Mouse (Mus musculus) mouse trophoblast stem cell (cell line): ENCODE measurements at regions not wholly inside any gene's neighbourhood (a gene's known extent, or its start where the extent isn't known, plus 50 kb on each side); places are given as distances from the start of the nearest gene placed in this dataset.

ENCODE experiments used
- in situ Hi-C, 2 experiments: fragments of 300-500 bp; cut with MseI, MboI; formaldehyde crosslinking; loops; 2 replicates in 1 of 2; 3 replicates in 1 of 2; pipeline ENCODE4 v1.15.1; 2025

DNA sequence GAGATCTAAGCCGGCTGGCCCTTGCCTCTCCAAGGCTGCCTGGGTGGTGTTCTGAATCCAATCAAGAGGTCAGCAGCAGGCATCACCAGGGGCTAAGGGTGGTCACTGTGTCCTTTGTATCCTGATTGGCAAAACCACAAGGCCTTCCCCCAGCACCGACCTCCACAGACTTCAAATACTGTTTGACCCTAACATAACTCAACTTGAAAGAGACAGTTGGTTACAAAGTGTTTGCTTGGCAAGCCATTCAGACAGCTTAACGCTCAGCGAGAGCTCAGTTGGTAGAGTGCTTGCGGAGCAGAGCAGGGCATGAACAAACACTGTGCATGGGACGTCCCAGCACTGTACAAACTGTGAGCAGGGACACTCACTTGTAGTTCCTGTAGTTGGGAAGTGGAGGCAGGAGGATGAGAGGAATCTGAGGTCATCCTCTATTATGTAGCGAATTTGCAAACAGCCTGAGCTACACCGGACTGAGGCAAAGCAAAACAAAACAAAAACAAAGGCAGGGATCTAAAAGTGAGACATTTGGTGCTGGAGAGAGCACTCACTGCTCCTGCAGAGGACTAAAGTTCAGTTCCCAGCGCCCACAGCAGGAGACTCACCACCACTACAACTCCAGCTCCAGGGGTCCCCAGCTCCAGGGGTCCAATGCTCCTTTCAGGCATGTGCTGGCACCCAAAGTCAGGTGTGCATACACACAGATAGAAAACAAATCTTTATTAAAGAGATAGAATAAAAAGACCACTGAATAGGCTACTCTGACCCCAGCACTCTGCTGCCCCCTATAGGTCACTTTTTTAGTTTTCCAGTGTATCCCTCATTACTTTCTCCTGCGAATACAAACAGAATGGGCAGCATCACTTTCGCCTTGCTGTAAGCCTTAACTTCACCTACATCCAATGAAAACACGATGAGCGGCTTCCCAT, 273.5 kb downstream of the Prex1 start:
- in situ Hi-C loops: loop anchor here in 1 of 2 experiments (10.0 kb wide), 2 partner anchors 125 to 285 kb away; partner anchors contain the start of gene Sulf2

DNA sequence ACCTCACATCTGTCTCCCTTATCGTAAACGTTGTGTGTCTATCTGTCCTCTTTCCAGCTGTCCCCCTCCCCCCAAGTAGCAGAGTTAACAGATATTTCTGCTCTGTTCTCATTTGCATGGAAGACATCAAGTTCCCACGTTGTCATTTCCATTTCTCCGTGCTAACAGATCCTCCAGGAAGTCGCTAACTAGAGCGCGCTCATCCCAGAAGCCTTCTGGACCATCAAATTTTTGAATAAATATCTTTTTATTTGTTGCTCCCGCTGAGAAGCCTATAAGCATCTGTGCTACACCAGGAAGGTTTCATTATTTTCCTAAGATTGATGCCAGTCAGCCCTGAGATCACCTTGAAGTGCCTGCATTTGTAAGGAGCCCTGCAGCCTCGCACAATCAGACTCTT, 275.4 kb downstream of the Prex1 start:
- in situ Hi-C loops: no loop called here

DNA sequence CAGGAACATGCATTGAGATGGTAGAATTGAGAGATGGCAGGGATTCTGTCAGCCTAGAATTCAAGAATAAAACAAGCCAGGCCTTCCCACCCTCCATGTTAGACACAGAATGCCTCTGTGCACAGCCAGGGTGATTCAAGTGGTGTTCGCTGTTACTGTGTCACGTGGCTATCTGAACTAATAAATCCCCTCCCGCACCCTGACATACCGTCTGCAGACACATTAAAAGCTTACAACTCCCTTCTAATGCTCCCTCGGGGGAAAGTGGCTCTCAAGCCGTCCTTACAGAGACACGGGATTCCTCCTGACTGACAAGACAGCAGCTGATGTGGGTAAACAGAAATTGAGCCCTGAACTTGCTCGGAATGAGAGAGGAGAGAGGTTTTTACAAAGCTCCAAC, 279.1 kb downstream of the Prex1 start:
- in situ Hi-C loops: no loop called here

DNA sequence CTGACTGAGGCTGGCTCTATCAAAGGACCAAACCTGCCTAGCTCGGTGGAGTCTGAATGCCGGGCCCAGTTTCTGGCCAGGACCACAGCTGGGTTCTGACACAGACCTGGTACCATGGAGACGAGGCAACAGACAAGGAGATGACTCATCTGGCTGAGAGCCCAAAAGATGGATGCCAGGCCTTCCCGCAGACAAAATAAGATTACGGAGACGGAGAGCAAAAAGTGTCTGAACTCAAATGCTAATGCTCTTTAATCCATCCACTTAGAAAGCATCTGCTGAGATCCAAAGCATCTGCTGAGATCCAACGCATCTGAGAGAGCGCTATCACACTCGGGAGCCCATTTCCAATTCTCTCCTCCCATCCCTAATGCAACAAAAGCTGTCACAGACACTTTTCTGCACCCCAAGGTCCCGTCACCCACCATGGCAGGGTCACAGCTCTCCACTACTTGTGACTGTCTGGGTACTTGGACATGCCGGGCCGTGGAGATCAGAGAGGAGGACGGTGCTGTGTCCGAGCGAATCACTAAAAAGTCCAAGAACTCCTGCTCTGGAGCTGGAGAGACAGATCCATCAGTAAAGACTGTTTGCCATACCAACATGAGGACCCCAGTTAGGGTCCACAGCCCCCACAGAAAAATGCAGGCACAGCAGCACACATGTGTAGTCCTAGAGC, 278.3 kb upstream of the Sulf2 start:
- in situ Hi-C loops: no loop called here

DNA sequence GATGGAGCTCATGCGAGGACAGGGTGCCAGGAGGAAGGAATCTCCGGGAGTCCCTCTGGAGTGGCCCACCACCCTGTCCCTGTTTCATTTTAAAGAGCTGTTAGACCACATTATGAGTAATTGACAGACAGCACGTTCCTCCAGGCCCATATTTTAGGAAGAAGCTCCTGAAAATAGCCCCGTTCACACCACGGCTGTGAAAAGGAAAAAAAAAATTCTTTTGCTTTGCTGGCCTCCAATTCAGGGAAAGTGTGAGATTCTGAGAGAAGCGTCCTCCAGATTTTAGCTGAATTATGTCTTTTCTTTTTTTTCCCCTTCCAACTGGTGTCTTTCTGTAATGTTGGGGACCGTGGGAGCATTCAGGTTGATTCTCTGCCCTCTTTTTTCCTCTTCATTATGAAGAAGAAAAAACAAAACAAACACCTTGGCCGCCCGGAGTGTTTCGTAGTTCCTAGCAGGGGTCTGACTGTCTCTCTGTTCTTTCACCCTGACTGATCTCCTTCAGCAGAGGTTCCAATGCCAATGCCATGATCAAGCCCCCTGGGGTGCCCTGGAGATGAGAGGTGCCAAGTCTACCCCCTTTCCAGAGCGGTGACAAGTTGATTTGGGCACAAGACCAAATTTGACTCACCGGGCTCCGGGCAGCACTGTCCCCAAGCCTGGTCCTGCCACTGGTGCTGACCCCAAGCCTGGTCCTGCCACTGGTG, 277.6 kb upstream of the Sulf2 start:
- in situ Hi-C loops: no loop called here

DNA sequence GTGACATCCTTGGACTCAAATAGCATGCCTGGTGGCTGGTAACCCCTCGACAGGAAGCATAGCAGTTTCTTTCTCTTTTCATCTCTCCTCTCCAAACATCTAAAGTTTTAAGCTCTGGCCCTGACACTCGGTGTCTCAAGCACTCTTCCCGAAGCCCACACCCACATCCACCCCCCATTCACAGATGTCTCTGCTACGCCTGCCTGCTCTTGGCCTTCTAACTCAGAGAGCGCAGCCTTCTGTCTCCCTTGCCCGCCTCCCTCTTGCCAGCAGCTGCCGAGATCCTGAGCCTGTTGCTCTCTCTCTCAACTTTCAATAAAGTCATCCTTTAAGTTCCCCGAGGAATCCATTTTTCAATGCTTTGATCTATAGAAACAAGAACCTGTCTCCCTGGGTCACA, 277.1 kb upstream of the Sulf2 start:
- in situ Hi-C loops: no loop called here

DNA sequence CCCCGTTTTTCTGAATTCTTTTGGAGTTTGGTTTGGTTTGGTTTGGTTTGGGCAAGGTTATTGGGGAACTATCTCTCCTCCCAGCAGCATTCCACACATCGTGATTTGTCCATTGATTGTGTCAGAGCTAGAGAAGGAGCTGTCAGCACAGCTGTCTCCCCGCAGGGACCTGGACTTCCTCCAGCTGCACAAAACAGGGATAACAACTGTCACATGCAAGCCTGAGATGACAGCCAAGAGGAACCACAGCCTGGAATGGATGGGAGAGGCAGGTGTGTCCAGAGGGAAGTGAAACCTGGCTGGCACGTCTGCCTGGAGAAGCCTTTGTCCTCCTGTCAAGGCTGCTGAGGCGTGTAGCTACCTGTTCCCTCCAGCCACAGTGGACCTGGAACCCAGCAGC, 274.5 kb upstream of the Sulf2 start:
- in situ Hi-C loops: no loop called here

DNA sequence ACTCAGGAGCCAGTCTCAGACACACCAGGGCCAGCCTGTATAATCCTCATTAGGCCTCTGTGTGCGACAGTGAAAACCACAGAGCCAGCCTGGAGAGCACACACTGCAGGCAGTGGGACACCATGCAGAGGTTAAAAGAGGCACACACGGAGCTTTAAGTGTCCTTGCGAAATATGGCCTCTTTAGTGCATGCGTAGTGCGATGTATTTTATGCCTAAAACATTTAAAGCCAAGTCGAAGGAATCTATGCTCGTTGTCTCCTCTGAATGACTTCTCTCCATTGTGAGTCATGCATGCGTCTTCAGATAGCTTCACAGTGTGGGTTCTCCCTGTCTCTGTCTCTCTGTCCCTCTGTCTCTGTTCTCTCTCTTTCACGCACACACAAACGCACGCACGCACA, 274.0 kb upstream of the Sulf2 start:
- in situ Hi-C loops: no loop called here

DNA sequence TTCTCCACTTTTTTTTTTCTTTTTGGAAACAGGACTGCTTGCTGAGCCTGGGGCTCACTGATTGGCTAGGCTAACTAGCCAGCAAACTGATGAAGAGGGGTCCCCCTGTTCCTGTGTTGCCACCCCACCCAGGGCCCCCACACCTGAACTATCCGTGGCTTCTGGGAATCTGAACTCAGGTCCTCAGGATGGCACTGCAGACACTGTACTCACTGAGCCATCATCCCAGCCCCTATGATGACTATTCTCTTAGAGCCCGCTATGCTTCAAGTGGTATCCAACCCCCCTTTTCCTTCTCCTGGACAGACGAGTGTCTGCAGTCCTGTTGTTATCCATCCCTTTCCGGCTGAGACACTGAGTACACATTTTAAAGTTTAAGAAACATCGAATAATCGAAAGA, 271.9 kb upstream of the Sulf2 start:
- in situ Hi-C loops: no loop called here

DNA sequence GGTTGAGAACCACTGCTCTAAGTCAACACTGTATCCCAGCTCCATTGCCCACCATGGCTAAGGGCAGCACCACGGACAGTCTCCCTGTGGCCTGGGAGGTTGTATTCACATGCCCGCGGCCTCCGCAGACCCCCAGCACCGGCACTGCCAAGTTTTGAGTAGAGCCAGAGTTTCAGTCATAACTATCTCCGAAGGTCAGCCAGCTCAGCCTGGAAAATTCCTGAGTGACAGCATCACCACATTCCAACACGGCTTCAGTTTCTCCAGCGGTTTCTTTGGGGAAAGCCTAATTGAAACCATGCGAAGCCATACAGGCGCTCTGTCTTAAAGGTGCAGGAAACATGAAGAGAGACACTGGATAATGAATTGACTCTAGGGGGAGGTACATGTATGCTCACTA, 271.5 kb upstream of the Sulf2 start:
- in situ Hi-C loops: no loop called here

- in situ Hi-C loops: no loop called here
These were observed 271.0 kb upstream of the Sulf2 start for GRCm38 (mm10) chr2:166426457-166426856.

DNA sequence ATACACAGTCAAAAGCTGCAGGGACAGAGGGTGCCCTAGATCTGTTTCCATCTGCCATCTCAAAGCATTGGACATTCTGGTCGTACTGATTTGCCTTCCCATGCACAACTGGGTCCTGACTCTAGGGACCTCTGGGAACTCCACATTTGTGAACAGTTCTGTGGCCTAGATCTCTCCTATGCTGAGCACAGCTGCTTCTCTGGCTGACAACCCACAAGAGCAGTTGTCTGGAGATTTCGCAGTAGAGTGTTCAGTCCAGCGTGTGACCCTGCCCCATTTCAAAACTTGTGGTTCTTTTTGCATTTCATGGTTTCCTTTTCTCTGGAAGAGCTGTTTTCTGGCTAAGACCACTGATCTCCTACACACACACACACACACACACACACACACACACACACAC, 269.7 kb upstream of the Sulf2 start:
- in situ Hi-C loops: no loop called here

GRCm38 (mm10) chr2:166423132-166423660, 267.7 kb upstream of the Sulf2 start:
- in situ Hi-C loops: no loop called here

DNA sequence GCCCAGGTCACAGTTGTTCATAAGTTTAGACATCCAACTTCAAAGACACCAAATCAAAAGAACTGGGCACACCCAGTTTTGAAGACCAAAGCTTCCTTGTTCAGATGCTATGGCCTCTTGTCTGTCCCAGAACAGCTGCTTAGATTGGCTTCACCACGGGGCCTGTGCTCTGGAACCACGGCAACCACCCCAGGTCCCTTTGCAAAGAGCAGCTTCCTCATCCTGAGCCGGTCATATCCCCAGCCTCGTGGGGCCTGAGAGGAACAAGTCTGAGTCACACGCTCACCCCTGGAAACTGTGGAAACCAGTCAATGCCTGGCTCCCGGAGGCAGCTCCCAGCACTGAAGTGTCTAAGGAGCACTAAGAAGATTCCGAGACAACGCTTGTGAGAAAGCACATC, 264.8 kb upstream of the Sulf2 start:
- in situ Hi-C loops: no loop called here

DNA sequence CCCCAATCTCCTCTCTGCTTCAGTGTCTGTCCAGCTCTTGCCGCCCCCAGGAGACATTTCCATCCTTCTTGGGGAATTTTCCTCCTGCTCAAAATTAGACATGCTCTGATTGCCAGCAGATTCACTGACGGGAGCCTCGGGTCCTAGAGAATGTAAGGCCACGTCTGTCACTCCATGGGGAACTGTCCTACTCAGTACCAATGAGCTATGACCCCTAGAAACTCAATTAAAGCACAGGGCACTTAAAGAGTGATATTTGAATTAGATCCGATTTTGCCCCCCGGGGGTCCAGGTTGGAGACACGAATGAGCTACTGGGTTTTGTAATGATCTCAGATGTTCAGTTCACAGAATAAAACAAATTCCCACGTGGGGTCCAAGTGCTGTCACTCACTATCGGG, 263.8 kb upstream of the Sulf2 start:
- in situ Hi-C loops: no loop called here

GRCm38 (mm10) chr2:166418279-166418678, 262.8 kb upstream of the Sulf2 start:
- in situ Hi-C loops: no loop called here

DNA sequence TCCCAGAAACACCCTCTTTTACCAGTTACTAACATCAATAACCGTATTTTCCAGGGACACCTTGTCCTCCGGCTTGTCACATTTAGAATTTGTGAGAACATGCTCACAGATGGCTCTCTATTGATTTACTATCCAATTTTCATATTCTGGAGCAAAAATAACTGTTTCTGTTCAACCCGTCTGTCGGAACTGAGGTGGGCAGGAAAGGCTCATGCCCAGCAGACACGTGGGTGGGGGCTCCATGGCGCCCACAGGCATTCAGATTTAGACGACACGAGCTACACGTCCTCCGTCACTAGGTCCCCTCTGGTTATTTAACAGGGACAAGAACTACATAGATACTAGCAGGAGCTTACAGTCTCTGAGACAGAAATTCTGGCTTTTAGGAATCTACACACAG, 262.2 kb upstream of the Sulf2 start:
- in situ Hi-C loops: no loop called here

GRCm38 (mm10) chr2:166415481-166415965, 260.1 kb upstream of the Sulf2 start:
- in situ Hi-C loops: no loop called here

- in situ Hi-C loops: no loop called here
These were observed 259.4 kb upstream of the Sulf2 start for GRCm38 (mm10) chr2:166414856-166415255.

DNA sequence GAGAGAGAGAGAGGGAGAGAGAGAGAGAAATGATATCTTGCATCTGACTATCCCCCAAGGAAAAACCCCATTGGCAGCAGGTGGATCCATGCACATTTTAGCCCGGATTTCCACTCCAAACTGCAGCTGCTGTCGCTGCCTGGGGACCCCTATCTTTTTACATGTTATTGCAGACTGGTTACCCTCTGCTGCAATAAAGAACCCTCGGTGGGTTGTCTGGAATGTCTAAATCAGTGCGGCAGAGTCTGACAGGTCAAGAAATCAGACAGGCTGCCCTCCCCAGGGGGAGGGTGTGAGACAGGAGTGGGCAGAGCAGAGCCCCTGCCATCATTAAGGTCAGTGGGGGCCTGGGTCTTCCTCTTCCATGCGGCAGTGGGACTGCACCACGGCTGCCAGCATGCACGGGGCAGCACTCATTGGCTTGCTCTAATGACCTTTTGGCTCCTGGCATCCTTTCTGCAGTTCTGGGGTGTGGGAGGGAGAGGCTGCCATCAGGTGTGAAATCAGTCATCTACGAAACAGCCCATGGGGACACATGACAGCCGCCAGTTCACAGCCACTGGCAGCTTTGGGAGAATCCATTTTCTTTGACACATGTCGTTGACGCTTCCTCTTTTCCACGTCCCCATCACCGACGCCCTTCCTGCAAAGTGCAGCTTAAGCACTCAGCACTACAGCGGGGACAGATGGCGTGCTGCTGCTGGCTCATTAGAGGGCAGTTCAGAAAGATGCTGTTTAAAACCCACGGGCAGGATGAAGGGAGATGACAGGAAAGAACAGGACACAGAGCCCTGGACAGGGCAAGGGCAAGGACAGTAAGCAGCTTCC, 256.8 kb upstream of the Sulf2 start:
- in situ Hi-C loops: no loop called here

DNA sequence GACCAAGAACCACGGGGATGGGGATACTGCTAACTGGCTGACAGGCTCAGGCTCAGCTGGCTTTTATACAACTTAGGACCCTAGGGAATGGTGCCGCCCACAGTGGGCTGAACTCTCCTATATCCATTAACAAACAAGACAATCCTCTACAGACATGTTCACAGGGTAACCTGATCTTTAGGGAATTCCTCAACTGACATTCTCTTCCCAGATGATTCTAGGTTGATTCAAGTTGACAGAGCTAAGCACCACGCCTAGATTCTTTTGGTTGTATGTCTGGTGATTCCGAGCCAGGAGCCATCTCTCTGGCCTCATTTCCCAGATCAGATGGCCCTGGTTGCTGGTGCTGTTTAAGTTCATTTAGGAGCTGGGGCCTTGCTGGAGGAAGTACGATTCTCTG, 253.9 kb upstream of the Sulf2 start:
- in situ Hi-C loops: no loop called here
